Mouse (Mus musculus): Measurements from ENCODE around the gene Htra3.

DNA sequence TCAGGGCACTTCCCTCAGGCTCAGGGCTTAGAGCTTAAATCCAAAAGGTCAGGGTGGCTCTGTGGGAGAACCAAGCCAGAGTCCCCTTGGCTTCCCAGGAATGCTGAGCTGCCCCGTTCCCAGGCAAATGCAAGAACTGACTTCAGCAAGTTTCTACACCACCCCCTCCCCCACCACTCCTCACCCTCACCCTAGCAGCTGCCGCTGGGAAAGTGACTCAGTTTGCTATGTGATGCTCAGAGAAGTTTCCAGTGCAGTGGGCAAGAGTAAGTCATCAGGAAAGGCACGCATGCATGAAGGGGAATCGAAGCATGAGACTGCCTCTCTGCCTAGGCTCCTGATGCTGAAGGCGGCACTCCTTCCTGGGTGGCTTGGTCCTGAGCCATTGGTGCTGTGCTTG is 62.6 kb downstream of the Htra3 start:
- TF ChIP-seq CTCF (IDR thresholded peaks at IDR 0.05; ENCODE audit: extremely low read depth, insufficient read depth, insufficient read length, insufficient replicate concordance) (no peak), POLR2A (IDR thresholded peaks at IDR 0.05; ENCODE audit: low read depth, low read length) (no peak)

Measured in spleen, adult 2 months (tissue).